Mouse (Mus musculus): ENCODE data around the gene Hcrtr1.

- TF ChIP-seq POLR2A (IDR thresholded peaks at IDR 0.05; ENCODE audit: low read depth, low read length) (no peak), CTCF (IDR thresholded peaks at IDR 0.05; ENCODE audit: extremely low read depth, insufficient read depth, insufficient read length, insufficient replicate concordance) (no peak)
Observed at GRCm38 (mm10) chr4:130186450-130186849, 47.3 kb upstream of the Hcrtr1 start.

All from spleen, adult 2 months (tissue).